Mouse (Mus musculus): ENCODE results near the gene Hsf2.
"Not testable (repeated sequence)": the region's sequence is repeated elsewhere in the genome, so short reads cannot be mapped to it uniquely, and the experiment has no call there.

Gene Hsf2

DNA sequence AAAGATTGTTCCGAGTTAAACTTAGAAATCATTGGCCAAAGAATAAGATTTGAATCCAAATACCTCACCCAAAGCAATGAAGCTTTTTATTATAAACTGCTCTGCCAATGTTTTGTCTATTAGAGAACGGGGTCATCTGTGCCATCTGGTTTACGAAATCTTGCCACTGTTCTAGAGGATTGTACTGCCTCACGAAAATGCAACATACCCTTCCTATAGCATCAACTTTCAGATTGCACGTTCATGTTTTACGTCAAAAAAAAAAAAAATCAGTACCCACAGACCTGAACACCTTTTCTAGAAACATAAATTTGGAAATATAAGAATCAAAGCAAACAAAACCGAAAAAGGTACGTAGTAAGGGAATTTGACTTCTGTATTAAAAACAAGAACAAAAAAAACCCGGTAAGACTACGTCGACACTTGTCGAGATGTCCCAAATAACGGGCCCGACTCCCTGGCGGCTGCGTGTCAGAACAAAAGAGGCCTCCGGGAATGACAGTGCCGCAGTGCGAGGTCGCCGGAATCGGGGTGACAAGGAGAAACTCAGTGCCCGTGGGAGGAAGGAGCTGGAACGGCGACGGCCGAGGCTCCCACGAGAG, 45.5 kb downstream of the Hsf2 start:
- no peak for DNase-seq (ENCODE audit: low read depth in 1 of 2, low spot score in 2 of 2)

GRCm38 (mm10) chr10:57532218-57533101, 46.3 kb downstream of the Hsf2 start, which contains the start of gene Serinc1:
TSS of gene Serinc1 (minus strand) at chr10:57532530.
- DNase-seq (ENCODE audit: low read depth in 1 of 2, low spot score in 2 of 2), result peak; percentile 89 to 93

GRCm38 (mm10) chr10:57543890-57544289, 57.7 kb downstream of the Hsf2 start:
- DNase-seq (ENCODE audit: low read depth in 1 of 2, low spot score in 2 of 2), result not testable (repeated sequence)

GRCm38 (mm10) chr10:57549631-57550030, 63.4 kb downstream of the Hsf2 start:
- no peak for DNase-seq (ENCODE audit: low read depth in 1 of 2, low spot score in 2 of 2)

DNA sequence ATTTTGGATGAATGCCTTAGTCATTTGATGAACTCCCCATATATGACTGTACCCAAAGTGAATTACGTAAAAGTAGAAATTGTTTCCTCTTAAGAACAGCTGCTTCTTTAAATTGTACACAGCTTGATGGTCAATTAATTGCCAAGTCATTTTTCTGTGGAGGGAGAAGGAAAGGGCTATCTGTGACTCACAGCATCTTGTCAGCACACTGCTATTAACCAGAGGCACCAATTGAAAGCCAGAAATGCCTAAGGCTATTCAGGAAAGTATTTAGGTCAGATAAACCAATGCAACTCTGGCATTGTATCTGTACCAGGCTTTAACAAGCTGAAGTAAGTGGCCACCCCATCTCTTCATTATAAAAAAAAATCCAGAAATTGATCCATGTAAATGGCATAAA, 67.5 kb downstream of the Hsf2 start:
- no peak for DNase-seq (ENCODE audit: low read depth in 1 of 2, low spot score in 2 of 2)

DNA sequence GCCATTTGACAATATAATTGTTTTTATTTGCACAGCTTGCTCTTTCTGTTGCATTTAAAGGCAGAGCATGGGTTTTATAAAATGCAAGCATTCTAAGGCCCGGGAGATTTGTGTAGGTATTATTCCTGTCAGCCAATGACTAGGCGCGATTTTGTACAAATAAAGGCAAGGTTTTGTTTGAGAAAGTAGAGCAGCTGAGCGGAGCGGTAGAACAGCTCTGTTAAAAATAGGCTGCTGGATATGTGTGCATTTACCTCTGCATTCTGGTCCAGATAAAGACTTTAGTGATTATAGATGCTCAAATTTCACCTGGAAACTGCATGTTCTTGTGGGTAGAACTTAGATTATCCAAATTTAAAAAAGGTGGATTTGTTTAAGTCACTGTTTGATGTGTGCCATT, 71.4 kb downstream of the Hsf2 start:
- no peak for DNase-seq (ENCODE audit: low read depth in 1 of 2, low spot score in 2 of 2)

Measured in monocyte, adult 2 months (primary cell).